Mouse (Mus musculus) left cerebral cortex, postnatal 25 days (tissue): ENCODE measurements around the gene Zfp423. TPM values are rescaled to one million over a fixed set of nuclear protein-coding genes. Genes with fewer than 3 reads are reported as not detected.
A peak's percentile ranks its signal among the peaks of the same experiment; 100 is the strongest.

Source experiments
- DNase-seq, 2 experiments: peaks; one replicate each; pipeline ENCODE4 v3.0.0; 2022; ENCODE audit warnings: low spot score in 2 of 2, mixed read lengths in 1 of 2
- intact Hi-C: fragments of 180-260 bp; cut with DNase I; formaldehyde crosslinking; loops from one replicate; pipeline ENCODE4 v1.15.1; 2025
- total RNA-seq, 2 experiments: library from RNA; stranded (reverse); gene quantifications; 2 replicates each; pipeline ENCODE4 v1.2.3; 2021

The Zfp423 gene
- 10 to 100 TPM; 25.3 TPM for total RNA-seq

- intact Hi-C loops, result loop anchor here (5.0 kb wide), 2 partner anchors 67 to 162 kb away; no protein-coding TSS in a partner anchor
- no peak for DNase-seq
Measured at GRCm38 (mm10) chr8:87959320-87959920, at the start of gene Zfp423. Gene Zfp423, minus strand, starts transcription at chr8:87959595.

- intact Hi-C loops, result no loop called here
- DNase-seq, result no peak
Measured at GRCm38 (mm10) chr8:88006811-88007210, 47.4 kb upstream of the Zfp423 start.

GRCm38 (mm10) chr8:87984778-87985177 is 25.4 kb upstream of the Zfp423 start:
- DNase-seq, result no peak
- intact Hi-C loops, result no loop called here

GRCm38 (mm10) chr8:87984032-87984431 is 24.6 kb upstream of the Zfp423 start:
- DNase-seq, result no peak
- intact Hi-C loops, result no loop called here

GRCm38 (mm10) chr8:87982936-87983335 is 23.5 kb upstream of the Zfp423 start:
- intact Hi-C loops, result no loop called here
- DNase-seq, result no peak

GRCm38 (mm10) chr8:87975466-87975809 is 16.0 kb upstream of the Zfp423 start:
- intact Hi-C loops, result no loop called here

GRCm38 (mm10) chr8:87974759-87975465 is 15.5 kb upstream of the Zfp423 start:
- intact Hi-C loops, result no loop called here
- DNase-seq, result no peak

More at GRCm38 (mm10) chr8:87975466-87975809, 16.0 kb upstream of the Zfp423 start:
- DNase-seq, result no peak

- intact Hi-C loops, result no loop called here
Measured at GRCm38 (mm10) chr8:87974122-87974758, 14.8 kb upstream of the Zfp423 start.

GRCm38 (mm10) chr8:87967866-87968620 is 8.6 kb upstream of the Zfp423 start:
- no peak for DNase-seq
- intact Hi-C loops, result no loop called here

More at GRCm38 (mm10) chr8:87974122-87974758, 14.8 kb upstream of the Zfp423 start:
- no peak for DNase-seq

GRCm38 (mm10) chr8:87967057-87967820 is 7.8 kb upstream of the Zfp423 start:
- no peak for DNase-seq
- intact Hi-C loops, result no loop called here

- intact Hi-C loops, result loop anchor here (5.0 kb wide), 1 partner anchor 295 kb away; no protein-coding TSS in a partner anchor
- DNase-seq, result no peak
Measured at GRCm38 (mm10) chr8:87962514-87963225, 3.3 kb upstream of the Zfp423 start.

- intact Hi-C loops, result loop anchor here (2.0 to 5.0 kb wide), 3 partner anchors 125 to 295 kb away; no protein-coding TSS in a partner anchor
- DNase-seq, result peak in 1 of 2 experiments; percentile 15
Measured at GRCm38 (mm10) chr8:87961680-87962513, 2.5 kb upstream of the Zfp423 start.

GRCm38 (mm10) chr8:87961108-87961507 is 1.7 kb upstream of the Zfp423 start:
- DNase-seq, result peak in 1 of 2 experiments; percentile 18
- intact Hi-C loops, result loop anchor here (2.0 to 5.0 kb wide), 3 partner anchors 124 to 294 kb away; no protein-coding TSS in a partner anchor

- DNase-seq, result peak; percentile 70 to 72
- intact Hi-C loops, result loop anchor here (2.0 to 5.0 kb wide), 3 partner anchors 123 to 293 kb away; no protein-coding TSS in a partner anchor
Measured at GRCm38 (mm10) chr8:87960061-87960749, 810 bp upstream of the Zfp423 start.

- DNase-seq, result peak; percentile 33 to 50
- intact Hi-C loops, result loop anchor here (5.0 kb wide), 2 partner anchors 66 to 161 kb away; no protein-coding TSS in a partner anchor
Measured at GRCm38 (mm10) chr8:87958451-87959319, 710 bp downstream of the Zfp423 start.
